Mouse (Mus musculus) kidney, postnatal 0 days (tissue): Measurements from ENCODE around the gene Rbm15b. TPM values are rescaled to one million over a fixed set of nuclear protein-coding genes. Genes with fewer than 3 reads are reported as not detected.

Experiments used
- ATAC-seq: fragments of 200-750 bp; cut with Nextera tagmentation; replicated peaks from 2 replicates; pipeline ENCODE4 v1.8.0; 2017; ENCODE audit warnings: low read depth, moderate number of reproducible peaks, moderate TSS enrichment, moderate library complexity; ENCODE audit not compliant: low FRiP score
- DNase-seq: peaks from one replicate; pipeline ENCODE4 v3.0.0-alpha.2; 2016; ENCODE audit warnings: low spot score
- H3K27ac ChIP-seq: fragments of 300-500 bp; sonication (generic); 2 replicates; pipeline ENCODE4 v1.5.1; 2014; ENCODE audit warnings: mild to moderate bottlenecking
- H3K27me3 ChIP-seq: fragments of 300-500 bp; sonication (generic); 2 replicates; pipeline ENCODE4 v1.6.1; 2014; ENCODE audit warnings: low read length, mixed read lengths; ENCODE audit not compliant: insufficient read depth
- H3K36me3 ChIP-seq: fragments of 300-500 bp; sonication (generic); 2 replicates; pipeline ENCODE4 v1.6.1; 2014; ENCODE audit warnings: low read length, mixed read lengths; ENCODE audit not compliant: insufficient read depth
- H3K4me1 ChIP-seq: fragments of 300-500 bp; sonication (generic); replicated peaks from 2 replicates; pipeline ENCODE4 v1.6.1; 2014; ENCODE audit warnings: antibody characterized with exemption, low read length, mixed read lengths; ENCODE audit not compliant: insufficient read depth
- H3K4me2 ChIP-seq: fragments of 300-500 bp; sonication (generic); 2 replicates; pipeline ENCODE4 v1.6.1; 2014; ENCODE audit warnings: mild to moderate bottlenecking, low read length, moderate library complexity, mixed read lengths
- H3K4me3 ChIP-seq: fragments of 300-500 bp; sonication (generic); replicated peaks from 2 replicates; pipeline ENCODE4 v1.5.1; 2014; ENCODE audit warnings: low read depth, low read length
- H3K9ac ChIP-seq: fragments of 300-500 bp; sonication (generic); 2 replicates; pipeline ENCODE4 v1.6.1; 2014; ENCODE audit warnings: low read depth, low read length
- H3K9me3 ChIP-seq: fragments of 300-500 bp; sonication (generic); replicated peaks from 2 replicates; pipeline ENCODE4 v1.6.1; 2016; ENCODE audit warnings: low read length, inconsistent platforms, mixed read lengths
- CTCF ChIP-seq: IDR thresholded peaks from 2 replicates; pipeline ENCODE4 v1.5.1; 2016; ENCODE audit warnings: antibody characterized with exemption, low read depth, mild to moderate bottlenecking, moderate library complexity
- WGBS: fragments of 180-500 bp; shearing (Covaris S2); extraction: QIAGEN DNeasy Blood & Tissue Kit; methylation state at CpG from one replicate; pipeline ENCODE4 v1.1.7; 2014; 5-methylcytosine and 5-hydroxymethylcytosine counted together
- polyA plus RNA-seq: library from polyadenylated mRNA; unstranded; fragments of >200 nt; fragmentation: Nextera tagmentation; extraction: Ambion mirVana; gene quantifications from 2 replicates; pipeline ENCODE4 v1.2.1, GENCODE M21; 2015

Rbm15b gene
- polyA plus RNA-seq, 1 experiment from 2014 or later, result 8.4 TPM

GRCm38 (mm10) chr9:106885901-106886731 lies 1.1 kb downstream of the Rbm15b start:
- Histone ChIP-seq H3K27ac (peak overlapping the region; percentile 83), H3K4me3 (peak overlapping the region; percentile 94), H3K4me2 (peak overlapping the region; percentile 91), H3K4me1 (peaks cover 31% of the 10 kb centered on the region), H3K27me3 (no peaks in the 10 kb centered on the region), H3K36me3 (peaks cover 40% of the 10 kb centered on the region), H3K9ac (peak overlapping the region; percentile 97), H3K9me3 (no peaks in the 10 kb centered on the region)
- no peak for TF ChIP-seq CTCF
- WGBS, result under 1% methylated on average over 79 of the region's 107 CpGs
- DNase-seq (peak; percentile 29), ATAC-seq (no peak)

GRCm38 (mm10) chr9:106884996-106885900 lies 2.0 kb downstream of the Rbm15b start:
- Histone ChIP-seq H3K4me2 (peak overlapping the region; percentile 91), H3K36me3 (peaks cover 38% of the 10 kb centered on the region), H3K4me3 (peak overlapping the region; percentile 94), H3K27ac (no peak overlapping the region), H3K9me3 (no peaks in the 10 kb centered on the region), H3K4me1 (peaks cover 23% of the 10 kb centered on the region), H3K9ac (peak overlapping the region; percentile 97), H3K27me3 (no peaks in the 10 kb centered on the region)
- no peak for TF ChIP-seq CTCF
- ATAC-seq, result no peak
- WGBS, result 12% methylated on average over 44 of the region's 44 CpGs
- peak; percentile 22 for DNase-seq

DNA sequence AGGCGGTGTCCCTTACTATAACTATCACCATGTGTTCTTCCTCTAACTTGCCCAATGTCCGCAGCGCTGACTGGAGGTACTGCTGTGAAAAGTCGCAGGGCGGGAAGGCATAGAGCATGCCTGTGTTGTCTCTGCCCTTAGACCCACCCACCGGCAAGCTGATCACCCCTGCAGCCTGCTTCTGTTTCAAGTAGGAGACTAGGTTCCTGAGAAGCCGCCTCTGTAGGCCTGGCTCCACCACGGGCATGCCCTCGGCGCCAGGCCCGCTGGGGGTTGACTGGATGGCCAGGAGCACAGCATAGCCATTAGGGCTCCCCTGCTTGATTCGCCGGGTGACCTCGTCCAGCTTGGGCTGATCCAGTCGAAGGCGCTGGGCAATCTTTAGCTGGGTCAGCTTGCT lies 2.9 kb downstream of the Rbm15b start:
- DNase-seq (peak; percentile 11), ATAC-seq (no peak)
- Histone ChIP-seq H3K4me3 (peak overlapping the region; percentile 94; the same call in 1 of the 2 replicates), H3K9me3 (no peaks in the 10 kb centered on the region), H3K36me3 (peaks cover 31% of the 10 kb centered on the region), H3K27me3 (no peaks in the 10 kb centered on the region), H3K4me1 (peaks cover 21% of the 10 kb centered on the region), H3K4me2 (peak overlapping the region; percentile 91), H3K9ac (0 out of 2 replicates have a peak overlapping the region, but pooled peaks have one; percentile 49), H3K27ac (no peak overlapping the region)
- no peak for TF ChIP-seq CTCF
- 23% methylated on average over 16 of the region's 16 CpGs for WGBS

DNA sequence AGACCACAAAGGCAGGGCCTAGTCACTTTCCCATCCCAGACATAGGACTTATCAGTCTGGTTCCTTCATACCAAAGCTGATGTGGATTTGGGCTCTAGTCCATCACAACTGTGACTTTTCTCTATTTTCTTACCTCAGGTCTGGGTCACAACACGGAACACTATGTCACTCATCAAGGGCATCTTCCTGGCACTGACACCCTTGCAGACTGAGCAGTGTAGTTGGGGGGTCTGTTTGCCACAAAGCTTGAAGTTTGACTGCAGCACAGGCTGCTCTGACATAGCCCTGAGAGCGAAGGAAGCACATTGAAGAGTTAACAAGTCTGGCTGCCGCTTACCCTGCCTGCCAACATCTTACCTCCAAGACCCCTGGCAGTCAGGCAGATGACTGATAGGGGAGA lies 4.1 kb downstream of the Rbm15b start:
- 77% methylated on average over 3 of the region's 3 CpGs for WGBS
- H3K36me3 ChIP-seq, result peaks cover 25% of the 10 kb centered on the region
- H3K9me3 ChIP-seq, result no peaks in the 10 kb centered on the region
- no peak overlapping the region for H3K27ac ChIP-seq
- no peak for TF ChIP-seq CTCF
- no peak overlapping the region for H3K9ac ChIP-seq
- DNase-seq, result no peak
- ATAC-seq, result no peak
- no peak overlapping the region for H3K4me3 ChIP-seq
- H3K27me3 ChIP-seq, result no peaks in the 10 kb centered on the region
- peaks cover 21% of the 10 kb centered on the region for H3K4me1 ChIP-seq
- no peak overlapping the region for H3K4me2 ChIP-seq

DNA sequence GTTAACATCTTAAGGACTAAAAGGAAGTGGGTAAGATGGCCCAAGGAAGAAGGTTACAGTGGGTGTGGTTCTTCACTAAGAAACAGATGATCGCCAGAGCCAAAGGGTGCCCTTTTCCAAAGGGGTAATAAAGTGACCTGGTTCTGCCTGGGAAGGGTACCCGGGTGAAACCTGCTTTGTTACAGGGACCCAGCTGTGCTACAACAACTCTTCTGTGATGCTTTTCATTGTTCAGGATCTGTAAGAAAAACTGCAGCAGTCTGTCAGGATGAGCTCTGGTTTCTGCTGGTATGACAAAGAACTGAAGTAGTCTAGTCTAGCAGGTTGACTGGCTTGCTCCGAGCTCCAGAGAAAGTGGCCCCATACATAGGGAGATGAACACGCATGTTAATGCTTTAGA lies 5.1 kb downstream of the Rbm15b start:
- TF ChIP-seq CTCF, result no peak
- Histone ChIP-seq H3K9ac (no peak overlapping the region), H3K4me1 (peaks cover 21% of the 10 kb centered on the region), H3K27me3 (no peaks in the 10 kb centered on the region), H3K4me2 (no peak overlapping the region), H3K36me3 (peaks cover 33% of the 10 kb centered on the region), H3K9me3 (no peaks in the 10 kb centered on the region), H3K27ac (no peak overlapping the region), H3K4me3 (no peak overlapping the region)
- DNase-seq (no peak), ATAC-seq (no peak)
- WGBS, result 64% methylated on average over 4 of the region's 4 CpGs

GRCm38 (mm10) chr9:106881071-106881755 lies 6.0 kb downstream of the Rbm15b start:
- H3K4me1 ChIP-seq, result peaks cover 21% of the 10 kb centered on the region
- WGBS, result 51% methylated on average over 4 of the region's 4 CpGs
- no peak overlapping the region for H3K4me3 ChIP-seq
- no peak for TF ChIP-seq CTCF
- no peak overlapping the region for H3K4me2 ChIP-seq
- no peak overlapping the region for H3K9ac ChIP-seq
- H3K36me3 ChIP-seq, result peaks cover 40% of the 10 kb centered on the region
- no peak overlapping the region for H3K27ac ChIP-seq
- DNase-seq (no peak), ATAC-seq (no peak)
- H3K27me3 ChIP-seq, result no peaks in the 10 kb centered on the region
- no peaks in the 10 kb centered on the region for H3K9me3 ChIP-seq
